Mouse (Mus musculus) embryonic fibroblast, embryonic 13.5 days (primary cell): ENCODE data around the gene Pnldc1.

Experiments used
- CTCF ChIP-seq: IDR thresholded peaks from 2 replicates; pipeline ENCODE4 v1.5.1; 2011; ENCODE audit warnings: mild to moderate bottlenecking, control low read depth, low read length, moderate library complexity, borderline replicate concordance; ENCODE audit not compliant: insufficient read depth
- POLR2A ChIP-seq: IDR thresholded peaks from 2 replicates; pipeline ENCODE4 v1.6.1; 2011; ENCODE audit warnings: low read depth, mild to moderate bottlenecking, control low read depth, low read length, moderate library complexity

GRCm38 (mm10) chr17:12847736-12848135, 62.3 kb downstream of the Pnldc1 start:
- TF ChIP-seq CTCF (no peak), POLR2A (no peak)
